Mouse (Mus musculus) kidney, adult 2 months (tissue): ENCODE measurements around the gene Ulk4. TPM values are rescaled to one million over a fixed set of nuclear protein-coding genes. Genes with fewer than 3 reads are reported as not detected.

Experiments
- DNase-seq: peaks from one replicate; pipeline ENCODE4 v3.0.0; 2021
- H3K27ac ChIP-seq: fragments of 200-500 bp; 2 replicates; pipeline ENCODE4 v1.5.1; 2012; ENCODE audit warnings: low read depth, low read length, control low read depth, inconsistent platforms; ENCODE audit not compliant: insufficient read depth
- H3K27me3 ChIP-seq: fragments of 200-500 bp; replicated peaks from 2 replicates; pipeline ENCODE4 v1.6.1; 2012; ENCODE audit warnings: mild to moderate bottlenecking, moderate library complexity, low read length, inconsistent platforms; ENCODE audit not compliant: control insufficient read depth, insufficient read depth
- H3K36me3 ChIP-seq: fragments of 200-500 bp; 2 replicates; pipeline ENCODE4 v1.6.1; 2012; ENCODE audit warnings: mild to moderate bottlenecking, moderate library complexity, low read length, inconsistent platforms; ENCODE audit not compliant: control insufficient read depth, insufficient read depth
- H3K4me1 ChIP-seq: fragments of 200-500 bp; 2 replicates; pipeline ENCODE4 v1.6.1; 2011; ENCODE audit warnings: low read length; ENCODE audit not compliant: control insufficient read depth, insufficient read depth
- H3K4me3 ChIP-seq: fragments of 200-500 bp; 2 replicates; pipeline ENCODE4 v1.5.1; 2011; ENCODE audit warnings: mild to moderate bottlenecking, low read depth, low read length, control low read depth; ENCODE audit not compliant: insufficient read depth
- CTCF ChIP-seq: fragments of 200-500 bp; conservative IDR thresholded peaks from 2 replicates; pipeline ENCODE4 v1.5.1; 2011; ENCODE audit warnings: low read depth, mild to moderate bottlenecking, control low read depth, low read length, moderate library complexity, mixed read lengths; ENCODE audit not compliant: insufficient read depth, insufficient read length
- POLR2A ChIP-seq: fragments of 200-500 bp; IDR thresholded peaks from one replicate; pipeline ENCODE4 v1.6.1; 2011; ENCODE audit warnings: low read depth, low read length, control low read depth
- WGBS: fragments of 180-500 bp; shearing (Covaris S2); methylation state at CpG from one replicate; pipeline ENCODE4 v1.1.7; 2018; 5-methylcytosine and 5-hydroxymethylcytosine counted together
- polyA plus RNA-seq: library from polyadenylated mRNA; depleted of rRNA; stranded (reverse); fragments of >200 nt; gene quantifications from 2 replicates; pipeline ENCODE4 v1.2.3, GENCODE M21; 2012

Gene Ulk4
- polyA plus RNA-seq, 1 experiment = 1.9 TPM

- TF ChIP-seq CTCF (no peak), POLR2A (no peak)
- H3K27ac ChIP-seq = peak overlapping the region; percentile 88
- WGBS = 14% methylated on average over 15 of the region's 15 CpGs
- peak; percentile 64 for DNase-seq
- H3K4me1 ChIP-seq = peaks cover 35% of the 10 kb centered on the region
- H3K36me3 ChIP-seq = no peaks in the 10 kb centered on the region
- no peaks in the 10 kb centered on the region for H3K27me3 ChIP-seq
- H3K4me3 ChIP-seq = peak overlapping the region; percentile 84
Observed at GRCm38 (mm10) chr9:121298411-121299091, 21.6 kb upstream of the Ulk4 start.

- no peak for DNase-seq
- no peaks in the 10 kb centered on the region for H3K27me3 ChIP-seq
- H3K4me3 ChIP-seq = peak overlapping the region; percentile 84
- H3K36me3 ChIP-seq = no peaks in the 10 kb centered on the region
- TF ChIP-seq POLR2A = no peak
- H3K27ac ChIP-seq = peak overlapping the region; percentile 88
- WGBS = 2% methylated on average over 7 of the region's 7 CpGs
- H3K4me1 ChIP-seq = peaks cover 29% of the 10 kb centered on the region
Observed at GRCm38 (mm10) chr9:121298065-121298398, 21.0 kb upstream of the Ulk4 start.

DNA sequence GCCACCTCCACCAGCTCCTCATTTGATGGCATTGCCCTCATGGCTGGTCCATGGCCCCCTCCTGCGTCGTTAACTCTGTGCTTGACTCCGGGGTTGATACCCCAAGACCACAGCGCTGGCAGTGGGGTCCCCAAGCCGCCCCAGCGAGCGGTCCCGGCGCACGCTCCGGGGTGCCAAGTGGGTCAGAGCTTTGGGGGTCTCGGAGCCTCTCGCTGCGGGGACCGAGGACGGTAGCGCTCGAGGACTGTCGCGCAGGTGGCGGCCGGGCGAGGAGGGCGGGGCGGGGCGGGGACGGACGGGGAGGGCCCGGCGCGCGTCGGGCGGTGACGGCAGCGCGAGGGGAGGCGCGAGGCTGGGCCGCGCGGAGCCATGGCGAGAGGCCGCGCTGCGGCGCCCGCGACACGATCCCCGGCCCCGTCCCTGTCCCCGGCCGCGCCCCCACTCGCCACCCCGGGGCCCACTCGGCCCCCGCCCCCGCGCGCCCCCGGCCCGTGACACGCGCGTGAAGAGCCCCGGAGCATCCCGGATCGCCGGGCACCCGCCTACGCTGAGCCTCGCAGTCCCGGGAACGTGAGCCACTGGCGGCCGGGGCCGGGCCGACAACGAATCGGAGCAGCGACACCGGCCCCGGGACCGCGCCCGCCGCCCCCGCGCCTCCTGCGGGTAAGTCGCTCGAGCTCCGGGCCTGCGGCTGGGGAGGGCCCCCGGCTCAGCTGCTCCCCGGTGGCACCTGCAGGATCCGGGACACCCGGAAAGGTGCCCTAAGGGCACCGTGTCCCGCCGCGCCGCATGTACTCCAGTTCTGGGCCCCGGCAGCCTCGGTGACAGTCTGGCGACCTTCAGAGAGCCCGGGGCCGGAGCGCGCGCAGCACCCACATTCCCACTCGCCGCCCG is 20.4 kb upstream of the Ulk4 start, which contains the start of gene Trak1:
Trak1 (plus strand) TSS at position 332 of the 894 bp plus-strand sequence.
- no peak for TF ChIP-seq POLR2A
- no peak for TF ChIP-seq CTCF
- H3K36me3 ChIP-seq = no peaks in the 10 kb centered on the region
- peak within 1 kb of the TSS; percentile 88 for H3K27ac ChIP-seq
- peak within 1 kb of the TSS; percentile 84 for H3K4me3 ChIP-seq
- peaks cover 26% of the 10 kb centered on the region for H3K4me1 ChIP-seq
- WGBS = under 1% methylated on average over 91 of the region's 116 CpGs
- peak; percentile 74 for DNase-seq
- H3K27me3 ChIP-seq = no peaks in the 10 kb centered on the region

DNA sequence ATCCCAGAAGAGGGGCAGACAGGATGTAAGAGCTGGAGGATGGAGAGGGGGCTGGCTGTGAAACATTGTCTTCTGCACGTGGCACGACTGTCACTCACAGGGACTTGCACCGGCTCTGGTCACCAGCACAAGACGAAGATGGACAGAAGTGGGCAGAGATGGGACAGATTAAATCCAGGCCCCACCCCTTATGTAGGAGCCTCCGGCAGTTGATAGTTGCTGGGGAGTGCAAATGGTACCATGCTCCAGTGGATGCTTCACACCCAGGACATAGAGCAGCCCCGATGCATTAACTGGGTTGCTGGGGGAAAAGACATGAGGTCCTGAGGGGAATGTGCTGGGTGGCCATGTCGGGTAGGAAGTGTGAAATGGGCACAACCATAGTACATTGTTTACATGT is 18.2 kb upstream of the Ulk4 start:
- 70% methylated on average over 7 of the region's 7 CpGs for WGBS
- no peak for DNase-seq
- H3K4me1 ChIP-seq = peaks cover 15% of the 10 kb centered on the region
- no peak overlapping the region for H3K4me3 ChIP-seq
- no peaks in the 10 kb centered on the region for H3K27me3 ChIP-seq
- no peak for TF ChIP-seq CTCF
- TF ChIP-seq POLR2A = no peak
- no peaks in the 10 kb centered on the region for H3K36me3 ChIP-seq
- no peak overlapping the region for H3K27ac ChIP-seq

GRCm38 (mm10) chr9:121293187-121293586 is 16.2 kb upstream of the Ulk4 start:
- WGBS = 85% methylated on average over 7 of the region's 7 CpGs
- Histone ChIP-seq H3K27me3 (no peaks in the 10 kb centered on the region), H3K4me1 (no peaks in the 10 kb centered on the region), H3K27ac (no peak overlapping the region), H3K4me3 (no peak overlapping the region), H3K36me3 (no peaks in the 10 kb centered on the region)
- TF ChIP-seq POLR2A = no peak
- TF ChIP-seq CTCF = no peak
- DNase-seq = no peak

- WGBS = 81% methylated on average over 2 of the region's 2 CpGs
- Histone ChIP-seq H3K27ac (no peak overlapping the region), H3K27me3 (no peaks in the 10 kb centered on the region), H3K4me3 (no peak overlapping the region), H3K36me3 (no peaks in the 10 kb centered on the region), H3K4me1 (peaks cover 2% of the 10 kb centered on the region; the same call in 1 of the 2 replicates)
- DNase-seq = no peak
- no peak for TF ChIP-seq CTCF
- TF ChIP-seq POLR2A = no peak
Observed at GRCm38 (mm10) chr9:121291275-121291674, 14.3 kb upstream of the Ulk4 start.

- H3K4me3 ChIP-seq = no peak overlapping the region; the same call in 1 of the 2 replicates
- WGBS = 68% methylated on average over 3 of the region's 3 CpGs
- no peaks in the 10 kb centered on the region for H3K36me3 ChIP-seq
- no peaks in the 10 kb centered on the region for H3K27me3 ChIP-seq
- TF ChIP-seq CTCF = no peak
- TF ChIP-seq POLR2A = no peak
- peaks cover 4% of the 10 kb centered on the region; the same call in 1 of the 2 replicates for H3K4me1 ChIP-seq
- peak overlapping the region; percentile 13; the same call in 1 of the 2 replicates for H3K27ac ChIP-seq
- DNase-seq = no peak
Observed at GRCm38 (mm10) chr9:121286325-121286901, 9.4 kb upstream of the Ulk4 start.
